Mouse (Mus musculus) myocyte (in vitro differentiated cells): Measurements from ENCODE around the gene Cobll1. TPM values are rescaled to one million over a fixed set of nuclear protein-coding genes. Genes with fewer than 3 reads are reported as not detected.

Experiments
- H3K27me3 ChIP-seq: one replicate; pipeline ENCODE4 v1.6.1; 2011; ENCODE audit not compliant: control insufficient read depth, insufficient read depth, insufficient read length
- H3K36me3 ChIP-seq: one replicate; pipeline ENCODE4 v1.6.1; 2011; ENCODE audit not compliant: control insufficient read depth, insufficient read depth
- H3K4me2 ChIP-seq: one replicate; pipeline ENCODE4 v1.6.1; 2011; ENCODE audit warnings: low read depth, control low read depth
- H3K4me3 ChIP-seq: one replicate; pipeline ENCODE4 v1.5.1; 2011; ENCODE audit warnings: mild to moderate bottlenecking, control low read depth, moderate library complexity
- H3K79me2 ChIP-seq: one replicate; pipeline ENCODE4 v1.6.1; 2011; ENCODE audit not compliant: control insufficient read depth, insufficient read depth
- H3ac ChIP-seq: one replicate; pipeline ENCODE4 v1.6.1; 2011; ENCODE audit not compliant: control insufficient read depth, insufficient read length
- CEBPB ChIP-seq: IDR thresholded peaks from 2 replicates; pipeline ENCODE4 v1.6.1; 2011; ENCODE audit warnings: mild to moderate bottlenecking, moderate library complexity; ENCODE audit not compliant: poor library complexity, insufficient read depth, severe bottlenecking
- E2F4 ChIP-seq: IDR thresholded peaks from one replicate; pipeline ENCODE4 v1.6.1; 2011; ENCODE audit warnings: mild to moderate bottlenecking, control low read depth, moderate library complexity; ENCODE audit not compliant: insufficient read depth
- MAX ChIP-seq: IDR thresholded peaks from one replicate; pipeline ENCODE4 v1.6.1; 2011; ENCODE audit warnings: low read depth, mild to moderate bottlenecking, control low read depth
- MYOD1 ChIP-seq, 3 experiments: IDR thresholded peaks; one replicate each; pipeline ENCODE4 v1.6.1; 2011; ENCODE audit warnings: control low read depth in 2 of 3, low read depth in 2 of 3, mild to moderate bottlenecking in 2 of 3, moderate library complexity in 1 of 3; ENCODE audit not compliant: insufficient read length in 2 of 3, control insufficient read depth in 1 of 3
- MYOG ChIP-seq, 3 experiments: IDR thresholded peaks; one replicate each; pipeline ENCODE4 v1.6.1; 2011; ENCODE audit warnings: control low read depth in 2 of 3, low read depth in 2 of 3, mild to moderate bottlenecking in 2 of 3; ENCODE audit not compliant: insufficient read length in 2 of 3, control insufficient read depth in 1 of 3, insufficient read depth in 1 of 3
- POLR2A ChIP-seq: IDR thresholded peaks from one replicate; pipeline ENCODE4 v1.6.1; 2011; ENCODE audit warnings: low read depth, mild to moderate bottlenecking, control low read depth, moderate library complexity; ENCODE audit not compliant: insufficient read length
- POLR2AphosphoS2 ChIP-seq: IDR thresholded peaks from one replicate; pipeline ENCODE4 v1.6.1; 2011; ENCODE audit warnings: low read depth, control low read depth; ENCODE audit not compliant: insufficient read length
- REST ChIP-seq: IDR thresholded peaks from one replicate; pipeline ENCODE4 v1.6.1; 2011; ENCODE audit warnings: mild to moderate bottlenecking, control low read depth, moderate library complexity; ENCODE audit not compliant: insufficient read depth, insufficient read length
- SRF ChIP-seq: IDR thresholded peaks from one replicate; pipeline ENCODE4 v1.6.1; 2011; ENCODE audit warnings: low read depth; ENCODE audit not compliant: control insufficient read depth, insufficient read length
- TCF12 ChIP-seq: IDR thresholded peaks from one replicate; pipeline ENCODE4 v1.6.1; 2011; ENCODE audit warnings: mild to moderate bottlenecking, control low read depth; ENCODE audit not compliant: poor library complexity, insufficient read depth, severe bottlenecking
- TCF3 ChIP-seq: IDR thresholded peaks from one replicate; pipeline ENCODE4 v1.6.1; 2011; ENCODE audit warnings: low read depth, control low read depth; ENCODE audit not compliant: insufficient read length
- USF1 ChIP-seq: IDR thresholded peaks from one replicate; pipeline ENCODE4 v1.6.1; 2011; ENCODE audit warnings: low read depth, mild to moderate bottlenecking, control low read depth, moderate library complexity
- polyA plus RNA-seq: library from polyadenylated mRNA; unstranded; fragments of >200 nt; fragmentation: generic; extraction: Trizol; gene quantifications from one replicate; pipeline ENCODE4 v1.2.1, GENCODE M21; 2012; ENCODE audit warnings: missing spikeins

Cobll1 gene
- polyA plus RNA-seq, 1 experiment: 2.4 TPM

GRCm38 (mm10) chr2:65223012-65223411 lies 16.2 kb downstream of the Cobll1 start:
- TF ChIP-seq CEBPB (no peak), TCF3 (no peak), E2F4 (no peak), SRF (no peak), USF1 (no peak), TCF12 (no peak), REST (no peak), MYOD1 (IDR thresholded peaks at IDR 0.05; ENCODE audit: control insufficient read depth in 1 of 3, insufficient read length in 2 of 3, low read depth in 2 of 3) (no peak), MAX (no peak), POLR2A (no peak), POLR2AphosphoS2 (no peak)
- Histone ChIP-seq H3K4me3 (no peak overlapping the region), H3K36me3 (no peaks in the 10 kb centered on the region), H3ac (no peak overlapping the region), H3K4me2 (peak overlapping the region; percentile 35), H3K27me3 (no peaks in the 10 kb centered on the region), H3K79me2 (peaks cover 4% of the 10 kb centered on the region)

- Histone ChIP-seq H3K4me3 (no peak overlapping the region), H3K79me2 (peaks cover 4% of the 10 kb centered on the region), H3K36me3 (no peaks in the 10 kb centered on the region), H3K4me2 (no peak overlapping the region), H3K27me3 (no peaks in the 10 kb centered on the region), H3ac (no peak overlapping the region)
- TF ChIP-seq SRF (no peak), POLR2AphosphoS2 (no peak)
Observed at GRCm38 (mm10) chr2:65221646-65222045, 17.6 kb downstream of the Cobll1 start.

- Histone ChIP-seq H3ac (no peak overlapping the region), H3K4me2 (no peak overlapping the region), H3K4me3 (no peak overlapping the region), H3K27me3 (no peaks in the 10 kb centered on the region), H3K79me2 (peaks cover 4% of the 10 kb centered on the region), H3K36me3 (no peaks in the 10 kb centered on the region)
- TF ChIP-seq MYOD1 (IDR thresholded peaks at IDR 0.05; ENCODE audit: control insufficient read depth in 1 of 3, insufficient read length in 2 of 3, low read depth in 2 of 3) (peak in 1 of 3 experiments; percentile 28), MAX (no peak)
Observed at GRCm38 (mm10) chr2:65220563-65220962, 18.6 kb downstream of the Cobll1 start.

GRCm38 (mm10) chr2:65219375-65220135 lies 19.6 kb downstream of the Cobll1 start:
- no peak for TF ChIP-seq MAX
- TF ChIP-seq POLR2AphosphoS2: no peak
- TF ChIP-seq USF1: no peak
- no peak for TF ChIP-seq POLR2A
- TF ChIP-seq SRF: no peak
- TF ChIP-seq TCF3: no peak
- TF ChIP-seq MYOG (IDR thresholded peaks at IDR 0.05; ENCODE audit: control insufficient read depth in 1 of 3, insufficient read depth in 1 of 3, insufficient read length in 2 of 3, low read depth in 2 of 3): no peak
- TF ChIP-seq CEBPB: no peak
- TF ChIP-seq REST: no peak
- TF ChIP-seq TCF12: no peak
- peaks cover 4% of the 10 kb centered on the region for H3K79me2 ChIP-seq
- H3K36me3 ChIP-seq: no peaks in the 10 kb centered on the region
- H3K4me2 ChIP-seq: no peak overlapping the region
- no peak overlapping the region for H3ac ChIP-seq
- H3K4me3 ChIP-seq: no peak overlapping the region
- H3K27me3 ChIP-seq: no peaks in the 10 kb centered on the region

GRCm38 (mm10) chr2:65218318-65218717 lies 20.9 kb downstream of the Cobll1 start:
- H3K4me3 ChIP-seq: no peak overlapping the region
- H3K27me3 ChIP-seq: no peaks in the 10 kb centered on the region
- H3K36me3 ChIP-seq: no peaks in the 10 kb centered on the region
- H3K4me2 ChIP-seq: no peak overlapping the region
- no peak for TF ChIP-seq POLR2A
- TF ChIP-seq MAX: no peak
- no peak for TF ChIP-seq TCF3
- TF ChIP-seq REST: no peak
- no peak for TF ChIP-seq MYOG (IDR thresholded peaks at IDR 0.05; ENCODE audit: control insufficient read depth in 1 of 3, insufficient read depth in 1 of 3, insufficient read length in 2 of 3, low read depth in 2 of 3)
- no peak for TF ChIP-seq USF1
- TF ChIP-seq POLR2AphosphoS2: no peak
- no peak for TF ChIP-seq E2F4
- TF ChIP-seq TCF12: no peak
- TF ChIP-seq SRF: no peak
- no peak for TF ChIP-seq MYOD1 (IDR thresholded peaks at IDR 0.05; ENCODE audit: control insufficient read depth in 1 of 3, insufficient read length in 2 of 3, low read depth in 2 of 3)
- TF ChIP-seq CEBPB: no peak
- no peak overlapping the region for H3ac ChIP-seq
- no peaks in the 10 kb centered on the region for H3K79me2 ChIP-seq
